Mouse (Mus musculus) adrenal gland, adult 10 weeks (tissue): ENCODE measurements around the gene Olfr18. TPM values are rescaled to one million over a fixed set of nuclear protein-coding genes. Genes with fewer than 3 reads are reported as not detected.

Experiments
- polyA plus RNA-seq: library from polyadenylated mRNA; stranded (reverse); fragments of 350-450 nt; fragmentation: Illumina TruSeq; extraction: RNeasy Lipid Tissue Mini Kit (QIAGEN cat#74804); gene quantifications from one replicate; pipeline ENCODE4 v1.2.3, GENCODE M21; 2014; ENCODE audit warnings: low read depth, low replicate concordance

Gene Olfr18
- not detected for polyA plus RNA-seq

DNA sequence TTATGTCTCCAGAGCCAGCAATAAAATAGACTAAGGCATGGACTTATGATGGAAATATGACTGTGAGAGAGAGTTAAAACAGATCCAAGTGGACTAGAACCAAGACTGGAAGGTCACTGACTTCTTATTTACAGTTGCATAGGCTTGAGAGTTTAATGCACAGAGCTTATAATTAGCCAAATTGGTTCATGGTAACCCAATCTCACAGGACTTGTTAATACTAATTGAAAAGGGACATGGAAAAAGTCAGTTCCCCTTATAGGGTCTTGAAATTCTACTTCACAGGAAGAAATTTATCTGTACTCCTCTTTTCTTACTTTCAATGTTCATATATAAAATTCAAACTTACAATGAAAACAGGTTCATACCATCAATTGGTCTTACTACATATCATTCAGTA is at the start of gene Olfr18:
TSS of gene Olfr18 (minus strand) at position 101 of the 400 bp plus-strand sequence.

DNA sequence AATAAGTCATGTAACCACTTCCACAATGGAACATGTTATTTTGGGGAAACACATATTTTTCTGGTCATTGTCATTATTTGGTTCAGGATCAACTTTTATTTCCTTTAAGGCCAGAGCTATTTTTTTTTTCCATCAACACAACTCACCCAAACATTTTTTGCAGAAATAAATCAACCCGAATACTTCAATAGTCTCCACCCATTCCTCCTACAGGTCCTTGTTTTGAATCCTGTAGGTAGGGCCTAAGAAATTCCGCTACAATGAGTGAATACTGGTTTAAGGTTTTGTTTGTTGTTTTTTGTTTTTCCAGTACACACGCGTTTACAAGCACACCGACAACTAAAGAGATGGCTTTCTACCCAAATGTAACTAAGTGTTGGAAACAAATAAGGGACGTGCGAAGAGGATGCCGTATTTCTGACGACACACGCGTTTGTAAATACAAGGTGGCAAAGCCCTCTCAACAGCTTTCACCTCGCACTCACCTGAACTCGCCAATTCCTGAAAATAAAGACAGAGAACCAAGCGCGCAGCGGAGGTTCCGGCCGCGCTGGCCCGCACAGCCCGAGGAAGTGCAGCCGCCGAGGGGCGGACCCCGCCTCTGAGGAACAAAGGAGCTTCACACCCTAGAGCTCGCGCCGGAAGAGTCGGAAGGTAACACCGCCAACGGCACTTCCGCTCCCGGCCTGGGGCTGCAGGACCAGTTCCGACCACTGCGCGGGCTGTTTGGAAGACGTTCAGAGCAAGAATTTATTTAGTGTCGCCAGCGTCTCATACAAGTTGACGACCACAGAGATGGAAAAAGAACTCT is 48.8 kb upstream of the Olfr18 start, which contains the start of gene Zfp560:
TSS of gene Zfp560 (minus strand) at position 646 of the 811 bp plus-strand sequence.

DNA sequence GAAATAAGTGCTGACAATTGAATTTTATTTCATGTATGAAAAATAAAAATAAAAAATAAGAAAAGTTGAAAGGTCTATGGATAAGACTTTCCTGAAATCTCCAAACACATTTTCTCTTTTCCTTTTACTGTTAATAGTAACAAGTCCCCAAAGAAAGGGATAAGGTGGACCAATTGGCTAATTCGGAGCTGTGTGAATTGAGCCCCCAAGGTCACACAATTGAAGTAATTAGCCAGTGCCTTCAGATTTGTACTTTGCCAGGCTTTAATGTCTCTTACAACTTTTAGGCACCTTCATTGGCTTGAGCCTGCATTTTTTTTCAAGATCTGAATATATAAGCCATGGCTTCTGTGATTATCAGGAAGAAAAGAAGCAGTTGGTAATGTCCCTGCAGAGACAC is 37.7 kb downstream of the Olfr18 start, which contains the start of gene Olfr873:
TSS of gene Olfr873 (plus strand) at position 301 of the 400 bp plus-strand sequence.

DNA sequence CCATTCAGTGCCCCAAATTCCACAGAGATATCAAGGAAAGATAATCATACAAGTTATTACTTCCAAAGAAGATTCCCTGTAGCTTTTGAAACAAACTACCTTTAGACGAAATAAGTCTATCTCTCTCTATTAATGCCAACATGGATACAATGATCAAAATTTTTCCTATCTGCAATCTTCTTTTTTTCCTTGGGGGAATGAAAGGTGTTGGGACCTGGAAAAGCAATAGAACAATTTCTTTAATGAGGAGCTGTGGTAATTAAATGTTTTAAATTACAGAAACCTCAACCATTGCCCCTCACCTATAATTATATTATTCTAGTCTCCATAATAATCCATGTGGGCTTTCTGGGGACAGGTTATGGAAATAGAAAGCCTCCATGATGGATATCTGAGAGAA is 53.8 kb downstream of the Olfr18 start, which contains the start of gene Olfr39:
TSS of gene Olfr39 (plus strand) at position 301 of the 400 bp plus-strand sequence.

Other genes with a start within 250 kb of the Olfr18 start
- not detected for gene Olfr868, start 237.5 kb downstream of the Olfr18 start, polyA plus RNA-seq
- not detected for gene Olfr869, start 207.1 kb downstream of the Olfr18 start, polyA plus RNA-seq
- gene Olfr870, start 162.0 kb downstream of the Olfr18 start, polyA plus RNA-seq = not detected
- not detected for gene Olfr871, start 123.9 kb downstream of the Olfr18 start, polyA plus RNA-seq
- gene Olfr872, start 99.0 kb downstream of the Olfr18 start, polyA plus RNA-seq = not detected
- gene Olfr39, start 53.7 kb downstream of the Olfr18 start, polyA plus RNA-seq = not detected
- gene Olfr873, start 37.6 kb downstream of the Olfr18 start, polyA plus RNA-seq = not detected
- 22.3 TPM for gene Zfp560, start 49.1 kb upstream of the Olfr18 start, polyA plus RNA-seq
- 30.8 TPM for gene Zfp26, start 124.1 kb upstream of the Olfr18 start, polyA plus RNA-seq
- 81.1 TPM for gene Zfp426, start 156.7 kb upstream of the Olfr18 start, polyA plus RNA-seq
- 62.3 TPM for gene Zfp266, start 185.3 kb upstream of the Olfr18 start, polyA plus RNA-seq
- gene Zfp846, start 245.2 kb upstream of the Olfr18 start, polyA plus RNA-seq = 19.2 TPM